Mouse (Mus musculus) erythroblast, adult 5-6 weeks (primary cell): ENCODE data around the gene Fam89b. TPM values are rescaled to one million over a fixed set of nuclear protein-coding genes. Genes with fewer than 3 reads are reported as not detected.
"Not testable (repeated sequence)": the region's sequence is repeated elsewhere in the genome, so short reads cannot be mapped to it uniquely, and the experiment has no call there.

Source experiments
- ATAC-seq: replicated peaks from 2 replicates; pipeline ENCODE4 v1.8.0; 2016; ENCODE audit warnings: moderate number of reproducible peaks, mild to moderate bottlenecking, moderate TSS enrichment, inconsistent platforms; ENCODE audit not compliant: poor library complexity, low FRiP score, severe bottlenecking
- total RNA-seq, 2 experiments: library from RNA; stranded (forward) in 1 of 2; stranded (reverse) in 1 of 2; fragments of 150-400 nt in 1 of 2; fragments of 200-764, 138-1000 nt in 1 of 2; gene quantifications; 2 replicates each; pipeline versions ENCODE4 v1.2.3 to v1.2.4; 2015 to 2017; ENCODE audit warnings: low replicate concordance in 2 of 2

Gene Fam89b
- total RNA-seq, 2 experiments from 2014 or later, result 10.5 to 30.4 TPM

DNA sequence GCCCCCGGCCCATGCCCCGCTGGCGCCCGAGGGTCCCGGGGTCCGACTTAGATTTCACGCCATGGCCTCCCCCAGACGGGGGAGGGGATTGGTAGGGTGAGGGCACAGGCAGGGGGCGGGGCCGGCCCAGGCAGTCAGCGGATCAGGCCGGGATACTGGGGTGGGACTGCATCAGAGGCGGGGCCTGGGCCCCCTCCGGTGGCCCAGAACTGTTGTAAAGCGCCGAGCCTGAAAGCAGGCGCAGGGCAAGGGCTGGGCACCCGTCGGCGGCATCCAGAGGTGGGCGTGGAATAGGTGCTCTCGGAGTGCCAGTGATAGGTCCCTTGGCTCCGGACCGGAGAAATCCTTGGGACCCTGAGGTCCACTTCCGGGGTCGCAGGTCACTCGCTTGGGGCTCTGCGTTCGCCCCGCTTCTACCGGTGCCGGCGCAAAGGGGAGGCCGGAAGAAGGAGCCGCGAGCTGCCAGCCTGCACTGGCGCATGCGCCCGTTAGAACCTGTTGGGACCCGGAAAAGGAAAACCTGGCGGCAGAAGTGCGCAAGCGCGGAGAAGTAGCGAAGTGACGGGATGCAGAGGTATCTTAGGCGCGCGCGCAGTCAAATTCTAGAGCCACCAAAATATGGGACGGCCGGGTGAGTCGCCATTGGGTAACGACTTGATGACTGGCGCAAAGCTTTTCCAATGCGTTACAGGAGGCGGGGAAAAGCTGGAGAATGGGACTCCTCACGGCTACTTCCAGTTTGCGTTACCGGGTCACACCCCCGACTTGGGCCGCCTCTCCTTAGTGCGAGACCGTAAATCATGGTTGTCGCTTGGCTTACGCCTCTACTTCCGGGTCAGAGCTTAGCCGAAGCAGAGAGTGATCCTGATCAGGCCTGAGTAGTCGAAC is 41.0 kb downstream of the Fam89b start, which contains the start of the genes Map3k11 and Pcnx3:
Gene Map3k11 (plus strand): TSS at position 543 of the 888 bp plus-strand sequence.
Gene Pcnx3 (minus strand): TSS at position 709 of the 888 bp plus-strand sequence.
- ATAC-seq, result peak; percentile 71

- ATAC-seq, result no peak
Measured at GRCm38 (mm10) chr19:5687738-5688137, 41.7 kb downstream of the Fam89b start.

- not testable (repeated sequence) for ATAC-seq
Measured at GRCm38 (mm10) chr19:5686954-5687353, 42.5 kb downstream of the Fam89b start.

- no peak for ATAC-seq
Measured at GRCm38 (mm10) chr19:5686437-5686836, 43.0 kb downstream of the Fam89b start.

DNA sequence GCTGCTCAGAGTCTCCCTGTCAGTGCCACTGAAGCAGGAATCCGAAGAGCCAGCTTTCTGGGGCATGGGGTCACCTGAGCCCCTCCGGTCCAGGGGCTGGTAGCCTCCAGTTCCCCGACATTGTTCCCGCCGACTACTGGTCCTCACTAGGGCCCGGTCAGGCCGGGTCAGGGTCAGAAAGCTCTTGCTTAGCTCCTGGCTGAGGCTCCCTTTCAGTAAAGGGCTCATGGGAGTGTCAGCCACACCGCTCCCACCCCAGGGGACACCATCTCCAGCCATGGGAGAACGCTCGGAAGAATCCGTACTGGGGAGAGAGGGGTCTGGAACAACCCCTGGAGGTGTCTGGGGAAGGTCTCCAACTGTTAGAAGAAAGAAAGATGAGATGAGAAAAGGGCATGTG is 43.6 kb downstream of the Fam89b start:
- ATAC-seq, result no peak

- ATAC-seq, result no peak
Measured at GRCm38 (mm10) chr19:5685431-5685830, 44.0 kb downstream of the Fam89b start.

DNA sequence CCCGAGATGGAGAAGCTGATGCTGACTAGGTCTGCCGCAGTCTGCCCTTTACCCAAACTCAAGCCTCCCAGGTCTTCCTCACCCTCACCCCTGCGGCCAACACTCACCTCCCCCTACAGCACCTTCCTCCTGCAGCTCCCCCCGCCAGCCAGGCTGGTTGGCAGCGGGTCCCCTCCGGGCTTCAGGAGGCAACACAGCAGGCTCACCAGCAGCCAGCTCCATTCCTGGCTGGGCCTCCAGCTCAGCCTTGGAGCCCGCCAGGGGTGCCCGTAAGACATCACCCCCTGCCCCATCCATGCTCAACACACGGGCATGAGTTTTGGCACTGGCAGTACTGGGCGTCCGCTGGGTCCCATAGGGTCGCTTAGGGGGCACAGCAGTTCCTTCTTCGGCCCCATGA is 44.5 kb downstream of the Fam89b start:
- ATAC-seq, result no peak

GRCm38 (mm10) chr19:5684236-5684635 is 45.2 kb downstream of the Fam89b start:
- ATAC-seq, result no peak

- no peak for ATAC-seq
Measured at GRCm38 (mm10) chr19:5680432-5680831, 49.0 kb downstream of the Fam89b start.

Other genes with a start within 250 kb of the Fam89b start
- gene Mus81, start 241.3 kb downstream of the Fam89b start, total RNA-seq (2015; ENCODE audit: low replicate concordance), result 12.5 and 18.6 TPM in 2 replicates
- 1.8 and 8.3 TPM in 2 replicates for gene Mus81, start 241.3 kb downstream of the Fam89b start, total RNA-seq (2017; ENCODE audit: low replicate concordance)
- 516 and 540 TPM in 2 replicates for gene Cfl1, start 239.2 kb downstream of the Fam89b start, total RNA-seq (2015; ENCODE audit: low replicate concordance)
- gene Cfl1, start 239.2 kb downstream of the Fam89b start, total RNA-seq (2017; ENCODE audit: low replicate concordance), result 293 and 380 TPM in 2 replicates
- not detected in 2 replicates for gene 1700020D05Rik, start 225.9 kb downstream of the Fam89b start, total RNA-seq (2015; ENCODE audit: low replicate concordance)
- gene 1700020D05Rik, start 225.9 kb downstream of the Fam89b start, total RNA-seq (2017; ENCODE audit: low replicate concordance), result 1.1 and 1.3 TPM in 2 replicates
- 1.9 and 2.9 TPM in 2 replicates for gene Snx32, start 219.1 kb downstream of the Fam89b start, total RNA-seq (2015; ENCODE audit: low replicate concordance)
- gene Snx32, start 219.1 kb downstream of the Fam89b start, total RNA-seq (2017; ENCODE audit: low replicate concordance), result 11.7 and 13.4 TPM in 2 replicates
- not detected in 2 replicates for gene Ovol1, start 169.0 kb downstream of the Fam89b start, total RNA-seq (2015; ENCODE audit: low replicate concordance)
- gene Ovol1, start 169.0 kb downstream of the Fam89b start, total RNA-seq (2017; ENCODE audit: low replicate concordance), result not detected in 2 replicates
- gene Ap5b1, start 161.6 kb downstream of the Fam89b start, total RNA-seq (2015; ENCODE audit: low replicate concordance), result 2.9 and 5.2 TPM in 2 replicates
- gene Ap5b1, start 161.6 kb downstream of the Fam89b start, total RNA-seq (2017; ENCODE audit: low replicate concordance), result 1.8 and 4.7 TPM in 2 replicates
- 14.4 and 52.2 TPM in 2 replicates for gene Rnaseh2c, start 127.8 kb downstream of the Fam89b start, total RNA-seq (2015; ENCODE audit: low replicate concordance)
- gene Rnaseh2c, start 127.8 kb downstream of the Fam89b start, total RNA-seq (2017; ENCODE audit: low replicate concordance), result 19.3 and 79.3 TPM in 2 replicates
- 8.2 and 11.3 TPM in 2 replicates for gene Kat5, start 119.4 kb downstream of the Fam89b start, total RNA-seq (2015; ENCODE audit: low replicate concordance)
- 22.0 and 28.9 TPM in 2 replicates for gene Kat5, start 119.4 kb downstream of the Fam89b start, total RNA-seq (2017; ENCODE audit: low replicate concordance)
- 13.1 and 25.1 TPM in 2 replicates for gene Rela, start 92.2 kb downstream of the Fam89b start, total RNA-seq (2015; ENCODE audit: low replicate concordance)
- 15.5 and 22.0 TPM in 2 replicates for gene Rela, start 92.2 kb downstream of the Fam89b start, total RNA-seq (2017; ENCODE audit: low replicate concordance)
- gene Sipa1, start 65.9 kb downstream of the Fam89b start, total RNA-seq (2015; ENCODE audit: low replicate concordance), result 20.5 and 36.9 TPM in 2 replicates
- gene Sipa1, start 65.9 kb downstream of the Fam89b start, total RNA-seq (2017; ENCODE audit: low replicate concordance), result 27.4 and 90.3 TPM in 2 replicates
- 5.0 and 7.3 TPM in 2 replicates for gene Map3k11, start 40.9 kb downstream of the Fam89b start, total RNA-seq (2015; ENCODE audit: low replicate concordance)
- gene Map3k11, start 40.9 kb downstream of the Fam89b start, total RNA-seq (2017; ENCODE audit: low replicate concordance), result 8.4 and 11.2 TPM in 2 replicates
- gene Pcnx3, start 40.7 kb downstream of the Fam89b start, total RNA-seq (2015; ENCODE audit: low replicate concordance), result 10.7 and 16.3 TPM in 2 replicates
- gene Pcnx3, start 40.7 kb downstream of the Fam89b start, total RNA-seq (2017; ENCODE audit: low replicate concordance), result 14.8 and 20.3 TPM in 2 replicates
- not detected in 2 replicates for gene Kcnk7, start 25.3 kb downstream of the Fam89b start, total RNA-seq (2015; ENCODE audit: low replicate concordance)
- gene Kcnk7, start 25.3 kb downstream of the Fam89b start, total RNA-seq (2017; ENCODE audit: low replicate concordance), result not detected in 2 replicates
- gene Ehbp1l1, start 3.3 kb downstream of the Fam89b start, total RNA-seq (2015; ENCODE audit: low replicate concordance), result 27.5 and 57.9 TPM in 2 replicates
- gene Ehbp1l1, start 3.3 kb downstream of the Fam89b start, total RNA-seq (2017; ENCODE audit: low replicate concordance), result 236 and 446 TPM in 2 replicates
- 0.63 TPM in 1 of 2 replicates, not detected in the other for gene Ltbp3, start 11.3 kb upstream of the Fam89b start, total RNA-seq (2015; ENCODE audit: low replicate concordance)
- gene Ltbp3, start 11.3 kb upstream of the Fam89b start, total RNA-seq (2017; ENCODE audit: low replicate concordance), result 0.68 TPM in 1 of 2 replicates, not detected in the other
- 8.2 and 12.9 TPM in 2 replicates for gene Scyl1, start 41.8 kb upstream of the Fam89b start, total RNA-seq (2015; ENCODE audit: low replicate concordance)
- gene Scyl1, start 41.8 kb upstream of the Fam89b start, total RNA-seq (2017; ENCODE audit: low replicate concordance), result 9.1 and 11.9 TPM in 2 replicates
- 5.4 and 6.0 TPM in 2 replicates for gene Frmd8, start 145.6 kb upstream of the Fam89b start, total RNA-seq (2015; ENCODE audit: low replicate concordance)
- 4.2 and 6.8 TPM in 2 replicates for gene Frmd8, start 145.6 kb upstream of the Fam89b start, total RNA-seq (2017; ENCODE audit: low replicate concordance)
- 14.0 and 14.6 TPM in 2 replicates for gene Slc25a45, start 148.2 kb upstream of the Fam89b start, total RNA-seq (2015; ENCODE audit: low replicate concordance)
- 10.0 and 11.3 TPM in 2 replicates for gene Slc25a45, start 148.2 kb upstream of the Fam89b start, total RNA-seq (2017; ENCODE audit: low replicate concordance)
- gene Tigd3, start 164.5 kb upstream of the Fam89b start, total RNA-seq (2015; ENCODE audit: low replicate concordance), result 0.38 and 1.0 TPM in 2 replicates
- gene Tigd3, start 164.5 kb upstream of the Fam89b start, total RNA-seq (2017; ENCODE audit: low replicate concordance), result 3.1 and 6.1 TPM in 2 replicates
- gene Dpf2, start 183.4 kb upstream of the Fam89b start, total RNA-seq (2015; ENCODE audit: low replicate concordance), result 19.4 and 34.3 TPM in 2 replicates
- gene Dpf2, start 183.4 kb upstream of the Fam89b start, total RNA-seq (2017; ENCODE audit: low replicate concordance), result 58.8 and 71.4 TPM in 2 replicates
- 0.38 and 0.42 TPM in 2 replicates for gene Cdc42ep2, start 195.2 kb upstream of the Fam89b start, total RNA-seq (2015; ENCODE audit: low replicate concordance)
- gene Cdc42ep2, start 195.2 kb upstream of the Fam89b start, total RNA-seq (2017; ENCODE audit: low replicate concordance), result 0.42 TPM in 1 of 2 replicates, not detected in the other
- 24.5 and 44.0 TPM in 2 replicates for gene Pola2, start 234.5 kb upstream of the Fam89b start, total RNA-seq (2015; ENCODE audit: low replicate concordance)
- 30.8 and 38.7 TPM in 2 replicates for gene Pola2, start 234.5 kb upstream of the Fam89b start, total RNA-seq (2017; ENCODE audit: low replicate concordance)